Mouse (Mus musculus): ENCODE data around the gene Pom121l2. TPM values are rescaled to one million over a fixed set of nuclear protein-coding genes. Genes with fewer than 3 reads are reported as not detected.
"Not testable (repeated sequence)": the region's sequence is repeated elsewhere in the genome, so short reads cannot be mapped to it uniquely, and the experiment has no call there.

The Pom121l2 gene
- polyA plus RNA-seq, 1 experiment from 2014 or later: 0.31 TPM

DNA sequence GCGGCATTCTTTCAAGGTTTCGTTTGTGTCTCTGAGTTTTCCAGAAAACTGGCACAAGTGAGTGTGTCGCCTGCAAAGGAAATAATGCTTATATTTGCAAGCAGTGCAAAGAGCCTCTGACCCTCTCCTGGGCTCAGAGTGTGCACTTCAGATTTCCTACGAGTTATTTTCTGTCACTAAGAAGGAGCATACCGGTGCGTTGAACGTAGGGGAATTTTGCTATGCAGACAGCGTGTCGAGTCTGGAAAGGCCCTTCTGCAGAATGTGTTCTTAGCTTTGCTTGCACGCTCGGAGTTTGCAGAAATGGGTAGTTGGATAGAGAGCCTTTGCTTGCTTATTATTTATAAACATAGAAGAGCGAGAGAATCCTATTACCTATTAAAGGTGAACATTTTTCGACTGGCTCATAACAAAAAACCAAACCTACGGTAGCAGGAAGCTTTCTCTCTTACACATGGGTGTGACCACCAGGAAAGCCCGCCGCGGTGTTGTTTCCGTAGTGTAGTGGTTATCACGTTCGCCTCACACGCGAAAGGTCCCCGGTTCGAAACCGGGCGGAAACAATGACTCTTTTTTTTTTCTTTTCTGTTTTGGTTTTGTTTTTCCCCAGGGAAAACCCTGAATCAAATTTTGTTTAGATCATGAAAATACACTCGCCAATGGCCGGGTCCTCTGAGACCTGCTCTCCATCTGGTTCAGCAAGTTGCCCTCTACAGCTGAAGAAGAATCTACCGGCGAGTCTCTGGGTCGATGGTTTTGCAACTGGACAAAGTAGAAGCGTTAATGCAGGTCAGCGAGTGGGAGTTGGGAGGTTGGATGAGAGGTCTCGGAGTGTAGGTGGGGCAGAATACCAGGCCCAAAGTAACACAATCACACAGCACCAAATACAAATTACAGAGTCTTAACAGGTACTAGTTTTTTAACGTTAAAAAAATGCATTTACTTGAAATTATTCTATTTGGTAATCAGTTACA lies 45.4 kb downstream of the Pom121l2 start:
- H3K4me1 ChIP-seq: no peaks in the 10 kb centered on the region
- no peak for ATAC-seq (ENCODE audit: insufficient number of reproducible peaks, insufficient read depth, low FRiP score, low TSS enrichment, low read depth)
- peak overlapping the region; percentile 68 for H3K4me2 ChIP-seq
- no peaks in the 10 kb centered on the region for H3K27me3 ChIP-seq
- peak overlapping the region; percentile 54 for H3K4me3 ChIP-seq
- H3K9ac ChIP-seq: peak overlapping the region; percentile 64
- no peaks in the 10 kb centered on the region for H3K36me3 ChIP-seq
- H3K9me3 ChIP-seq: no peaks in the 10 kb centered on the region
- peak overlapping the region; percentile 28; the same call in 1 of the 2 replicates for H3K27ac ChIP-seq
- WGBS: 1% methylated on average over 35 of the region's 35 CpGs

DNA sequence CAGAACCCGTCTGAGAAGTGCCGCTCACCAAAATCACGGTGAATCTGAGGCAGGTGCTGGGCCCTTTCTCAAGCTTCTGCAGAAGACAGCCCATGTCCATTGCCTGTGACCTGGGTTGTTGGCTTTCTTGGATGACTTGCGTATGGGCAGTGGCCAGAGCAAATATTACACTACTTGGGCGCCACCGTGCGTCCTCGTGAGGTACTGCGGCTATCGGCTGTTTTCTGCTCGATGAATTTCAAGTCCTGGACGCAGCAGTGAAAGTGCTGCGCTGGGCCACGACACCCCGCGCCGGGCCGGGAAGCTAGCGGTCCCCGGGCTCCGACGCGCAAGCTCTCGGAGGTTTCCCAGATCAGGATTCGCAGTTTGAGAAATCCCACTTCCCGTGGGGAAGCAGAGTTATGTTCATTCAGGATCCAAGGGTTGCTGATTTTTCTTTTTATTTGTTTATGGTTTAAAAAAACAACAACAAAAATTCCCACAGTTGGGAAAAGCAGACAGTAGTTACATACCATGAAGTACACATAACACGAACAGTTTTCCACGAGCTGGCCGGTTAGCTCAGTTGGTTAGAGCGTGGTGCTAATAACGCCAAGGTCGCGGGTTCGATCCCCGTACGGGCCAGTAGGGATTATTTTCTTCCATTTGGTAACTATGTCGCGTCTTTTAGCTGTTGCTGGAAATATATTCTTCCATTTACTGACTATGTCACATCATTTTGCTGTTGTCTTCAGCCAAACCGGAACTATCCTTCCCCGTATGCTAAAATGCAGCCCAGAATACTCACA lies 47.9 kb downstream of the Pom121l2 start:
- Histone ChIP-seq H3K4me1 (peaks cover 2% of the 10 kb centered on the region), H3K4me3 (peak overlapping the region; percentile 51), H3K27me3 (no peaks in the 10 kb centered on the region), H3K4me2 (peak overlapping the region; percentile 59), H3K9me3 (no peaks in the 10 kb centered on the region), H3K36me3 (no peaks in the 10 kb centered on the region), H3K9ac (peak overlapping the region; percentile 76), H3K27ac (peak overlapping the region; percentile 83)
- ATAC-seq (ENCODE audit: insufficient number of reproducible peaks, insufficient read depth, low FRiP score, low TSS enrichment, low read depth): peak; percentile 66
- under 1% methylated on average over 40 of the region's 40 CpGs for WGBS

GRCm38 (mm10) chr13:22029928-22030327 lies 48.9 kb downstream of the Pom121l2 start:
- peaks cover 12% of the 10 kb centered on the region for H3K4me1 ChIP-seq
- no peak overlapping the region for H3K27ac ChIP-seq
- no peaks in the 10 kb centered on the region for H3K36me3 ChIP-seq
- H3K4me2 ChIP-seq: peak overlapping the region; percentile 59; the same call in 1 of the 2 replicates
- no peaks in the 10 kb centered on the region for H3K27me3 ChIP-seq
- no peak overlapping the region for H3K4me3 ChIP-seq
- ATAC-seq (ENCODE audit: insufficient number of reproducible peaks, insufficient read depth, low FRiP score, low TSS enrichment, low read depth): no peak
- H3K9ac ChIP-seq: no peak overlapping the region
- no peaks in the 10 kb centered on the region for H3K9me3 ChIP-seq
- WGBS: 32% methylated on average over 8 of the region's 8 CpGs

DNA sequence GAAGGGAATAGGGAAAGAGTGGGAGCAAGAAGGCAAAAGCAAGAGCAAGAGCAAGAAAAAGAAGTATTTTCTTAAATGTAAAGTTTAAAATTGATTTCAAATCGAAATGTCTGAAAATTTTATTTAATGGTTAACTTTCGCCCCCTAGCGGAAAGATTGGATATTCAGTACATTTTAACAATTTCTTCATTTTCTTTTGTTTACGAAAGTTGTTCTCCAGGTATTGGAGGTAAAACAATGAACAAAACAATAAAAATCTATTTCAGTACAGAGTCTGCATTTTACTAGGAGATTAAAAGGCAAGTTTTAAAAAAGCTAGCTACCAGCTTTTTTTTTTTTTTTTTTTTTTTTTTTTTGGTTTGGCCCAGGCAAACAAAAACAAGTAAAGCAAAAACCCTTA lies 49.5 kb downstream of the Pom121l2 start:
- Histone ChIP-seq H3K27me3 (no peaks in the 10 kb centered on the region), H3K9me3 (no peaks in the 10 kb centered on the region), H3K4me2 (0 out of 2 replicates have a peak overlapping the region, but pooled peaks have one; percentile 27), H3K9ac (no peak overlapping the region), H3K4me1 (peaks cover 12% of the 10 kb centered on the region), H3K4me3 (no peak overlapping the region), H3K36me3 (no peaks in the 10 kb centered on the region), H3K27ac (no peak overlapping the region)
- no peak for ATAC-seq (ENCODE audit: insufficient number of reproducible peaks, insufficient read depth, low FRiP score, low TSS enrichment, low read depth)
- WGBS: 11% methylated on average over 4 of the region's 4 CpGs

DNA sequence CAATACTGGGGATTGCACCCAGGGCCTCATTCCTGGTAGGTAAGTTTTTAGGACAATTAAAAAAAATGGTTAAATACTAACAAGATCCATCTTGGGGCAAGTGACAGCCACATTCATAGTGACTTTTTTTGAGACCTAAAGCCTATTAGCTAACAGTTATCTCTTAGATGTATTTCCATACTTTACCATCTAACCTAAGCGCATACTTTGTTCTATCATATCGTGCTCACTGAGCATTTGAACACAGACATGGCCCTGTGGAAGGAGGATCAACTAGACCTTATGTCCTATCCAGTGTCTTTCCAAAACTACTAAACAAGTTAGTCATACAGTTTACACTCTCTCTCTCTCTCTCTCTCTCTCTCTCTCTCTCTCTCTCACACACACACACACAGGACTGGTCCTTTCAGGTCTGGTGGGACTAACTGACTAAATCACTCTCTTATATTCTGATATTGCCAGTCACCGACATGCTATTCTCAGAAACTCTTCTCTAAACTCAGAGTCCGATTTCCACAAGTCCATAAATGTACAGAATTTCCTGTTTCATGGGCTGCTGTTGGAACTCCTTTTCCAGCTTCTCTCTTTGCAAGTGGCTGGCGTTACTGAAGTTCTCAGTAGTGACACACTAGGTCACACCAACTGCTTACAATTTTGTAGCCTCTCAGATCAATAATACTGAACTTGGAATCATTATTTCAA lies 52.9 kb downstream of the Pom121l2 start:
- Histone ChIP-seq H3K36me3 (no peaks in the 10 kb centered on the region), H3K4me3 (peak overlapping the region; percentile 46), H3K9me3 (no peaks in the 10 kb centered on the region), H3K4me2 (peak overlapping the region; percentile 60), H3K4me1 (peaks cover 19% of the 10 kb centered on the region), H3K9ac (peak overlapping the region; percentile 69), H3K27ac (peak overlapping the region; percentile 88; the same call in 1 of the 2 replicates), H3K27me3 (no peaks in the 10 kb centered on the region)
- no peak for ATAC-seq (ENCODE audit: insufficient number of reproducible peaks, insufficient read depth, low FRiP score, low TSS enrichment, low read depth)
- WGBS: 43% methylated on average over 5 of the region's 5 CpGs

- H3K4me1 ChIP-seq: peaks cover 19% of the 10 kb centered on the region
- ATAC-seq (ENCODE audit: insufficient number of reproducible peaks, insufficient read depth, low FRiP score, low TSS enrichment, low read depth): no peak
- H3K9ac ChIP-seq: peak overlapping the region; percentile 69
- peak overlapping the region; percentile 60 for H3K4me2 ChIP-seq
- peak overlapping the region; percentile 46 for H3K4me3 ChIP-seq
- H3K36me3 ChIP-seq: no peaks in the 10 kb centered on the region
- H3K27ac ChIP-seq: peak overlapping the region; percentile 88
- no peaks in the 10 kb centered on the region for H3K27me3 ChIP-seq
- 1% methylated on average over 14 of the region's 14 CpGs for WGBS
- H3K9me3 ChIP-seq: no peaks in the 10 kb centered on the region
Observed at GRCm38 (mm10) chr13:22034443-22035266, 53.7 kb downstream of the Pom121l2 start.

DNA sequence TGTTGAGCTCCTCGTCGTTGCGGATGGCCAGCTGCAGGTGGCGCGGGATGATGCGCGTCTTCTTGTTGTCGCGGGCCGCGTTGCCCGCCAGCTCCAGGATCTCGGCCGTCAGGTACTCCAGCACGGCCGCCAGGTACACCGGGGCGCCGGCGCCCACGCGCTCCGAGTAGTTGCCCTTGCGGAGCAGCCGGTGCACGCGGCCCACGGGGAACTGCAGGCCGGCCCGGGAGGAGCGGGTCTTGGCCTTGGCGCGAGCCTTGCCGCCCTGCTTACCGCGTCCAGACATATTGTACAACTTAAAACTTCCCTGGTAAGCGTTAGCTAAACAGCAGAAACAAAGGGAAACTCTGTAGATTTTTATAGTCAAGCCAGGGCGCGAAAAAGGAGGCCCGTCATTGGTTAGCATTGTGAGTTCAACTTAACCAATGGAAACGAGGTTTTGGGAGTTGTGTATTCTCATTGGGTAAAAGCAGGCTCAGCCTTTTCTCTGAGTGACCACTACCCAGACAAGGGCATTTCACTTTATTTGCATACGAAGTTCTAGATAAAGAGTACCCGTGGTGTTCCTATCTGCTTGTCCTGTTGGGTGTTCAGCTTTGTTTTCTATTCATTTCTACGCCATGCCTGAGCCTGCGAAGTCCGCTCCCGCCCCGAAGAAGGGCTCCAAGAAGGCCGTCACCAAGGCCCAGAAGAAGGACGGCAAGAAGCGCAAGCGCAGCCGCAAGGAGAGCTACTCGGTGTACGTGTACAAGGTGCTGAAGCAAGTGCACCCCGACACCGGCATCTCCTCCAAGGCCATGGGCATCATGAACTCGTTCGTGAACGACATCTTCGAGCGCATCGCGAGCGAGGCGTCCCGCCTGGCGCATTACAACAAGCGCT lies 54.5 kb downstream of the Pom121l2 start, which contains the start of the genes Hist1h2ah and Hist1h2bk:
TSS of gene Hist1h2ah (minus strand) at position 302 of the 882 bp plus-strand sequence.
TSS of gene Hist1h2bk (plus strand) at position 604 of the 882 bp plus-strand sequence.
- ATAC-seq (ENCODE audit: insufficient number of reproducible peaks, insufficient read depth, low FRiP score, low TSS enrichment, low read depth): peak; percentile 97
- H3K4me3 ChIP-seq: peak within 1 kb of the TSS; percentile 46
- peak within 1 kb of the TSS; percentile 60 for H3K4me2 ChIP-seq
- not testable (repeated sequence) for H3K27me3 ChIP-seq, H3K9me3 ChIP-seq, H3K36me3 ChIP-seq
- 0% methylated on average over 27 of the region's 69 CpGs for WGBS
- H3K27ac ChIP-seq: peak within 1 kb of the TSS; percentile 88
- H3K4me1 ChIP-seq: peaks cover 28% of the 10 kb centered on the region
- H3K9ac ChIP-seq: peak within 1 kb of the TSS; percentile 69

- H3K27me3 ChIP-seq: no peaks in the 10 kb centered on the region
- ATAC-seq (ENCODE audit: insufficient number of reproducible peaks, insufficient read depth, low FRiP score, low TSS enrichment, low read depth): no peak
- H3K9me3 ChIP-seq: no peaks in the 10 kb centered on the region
- H3K4me1 ChIP-seq: peaks cover 30% of the 10 kb centered on the region
- H3K4me3 ChIP-seq: peak overlapping the region; percentile 46
- peak overlapping the region; percentile 60 for H3K4me2 ChIP-seq
- peak overlapping the region; percentile 84 for H3K27ac ChIP-seq
- H3K36me3 ChIP-seq: no peaks in the 10 kb centered on the region
- H3K9ac ChIP-seq: peak overlapping the region; percentile 64
- WGBS: 2% methylated on average over 22 of the region's 23 CpGs
Observed at GRCm38 (mm10) chr13:22036149-22036956, 55.4 kb downstream of the Pom121l2 start.

DNA sequence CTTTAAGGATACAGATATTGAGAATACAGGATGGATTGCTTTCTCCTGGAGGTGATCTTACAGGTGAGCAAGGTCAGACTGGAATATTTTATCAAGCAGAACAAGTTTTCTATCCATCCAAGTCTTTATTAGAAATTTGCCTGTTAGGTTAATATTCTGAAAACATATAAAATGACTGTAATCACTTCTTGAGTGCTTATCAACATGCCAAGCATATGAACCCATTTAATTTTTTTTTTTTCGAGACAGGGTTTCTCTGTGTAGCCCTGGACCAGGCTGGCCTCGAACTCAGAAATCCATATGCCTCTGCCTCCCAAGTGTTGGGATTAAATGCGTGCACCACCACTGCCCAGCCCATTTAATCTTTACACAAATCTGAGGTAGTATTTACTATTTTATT lies 56.0 kb downstream of the Pom121l2 start:
- Histone ChIP-seq H3K4me2 (peak overlapping the region; percentile 60), H3K4me3 (peak overlapping the region; percentile 46), H3K9me3 (no peaks in the 10 kb centered on the region), H3K27me3 (no peaks in the 10 kb centered on the region), H3K36me3 (no peaks in the 10 kb centered on the region), H3K27ac (peak overlapping the region; percentile 84), H3K4me1 (peaks cover 31% of the 10 kb centered on the region), H3K9ac (peak overlapping the region; percentile 64)
- ATAC-seq (ENCODE audit: insufficient number of reproducible peaks, insufficient read depth, low FRiP score, low TSS enrichment, low read depth): no peak
- 52% methylated on average over 3 of the region's 3 CpGs for WGBS
